Mouse (Mus musculus): ENCODE data around the gene Spata13.

Spata13 gene

GRCm38 (mm10) chr14:60633961-60634864, at the start of gene Spata13:
Gene Spata13 (plus strand): TSS chr14:60634001.
- peak; percentile 66 for ATAC-seq (ENCODE audit: low TSS enrichment)

GRCm38 (mm10) chr14:60586687-60587453, 46.9 kb upstream of the Spata13 start:
- ATAC-seq (ENCODE audit: low TSS enrichment), result peak; percentile 90

GRCm38 (mm10) chr14:60589001-60589400, 44.8 kb upstream of the Spata13 start:
- ATAC-seq (ENCODE audit: low TSS enrichment), result no peak

GRCm38 (mm10) chr14:60592339-60592738, 41.5 kb upstream of the Spata13 start:
- ATAC-seq (ENCODE audit: low TSS enrichment), result no peak

- ATAC-seq (ENCODE audit: low TSS enrichment), result peak; percentile 41
Measured at GRCm38 (mm10) chr14:60592822-60593221, 41.0 kb upstream of the Spata13 start.

- no peak for ATAC-seq (ENCODE audit: low TSS enrichment)
Measured at GRCm38 (mm10) chr14:60597571-60597970, 36.2 kb upstream of the Spata13 start.

- ATAC-seq (ENCODE audit: low TSS enrichment), result no peak
Measured at GRCm38 (mm10) chr14:60599044-60599443, 34.8 kb upstream of the Spata13 start.

- no peak for ATAC-seq (ENCODE audit: low TSS enrichment)
Measured at GRCm38 (mm10) chr14:60605564-60605963, 28.2 kb upstream of the Spata13 start.

- no peak for ATAC-seq (ENCODE audit: low TSS enrichment)
Measured at GRCm38 (mm10) chr14:60606194-60606593, 27.6 kb upstream of the Spata13 start.

- no peak for ATAC-seq (ENCODE audit: low TSS enrichment)
Measured at GRCm38 (mm10) chr14:60607743-60608142, 26.1 kb upstream of the Spata13 start.

GRCm38 (mm10) chr14:60609160-60609559, 24.6 kb upstream of the Spata13 start:
- no peak for ATAC-seq (ENCODE audit: low TSS enrichment)

GRCm38 (mm10) chr14:60612671-60613070, 21.1 kb upstream of the Spata13 start:
- no peak for ATAC-seq (ENCODE audit: low TSS enrichment)

- ATAC-seq (ENCODE audit: low TSS enrichment), result no peak
Measured at GRCm38 (mm10) chr14:60621076-60621475, 12.7 kb upstream of the Spata13 start.

- no peak for ATAC-seq (ENCODE audit: low TSS enrichment)
Measured at GRCm38 (mm10) chr14:60625486-60625885, 8.3 kb upstream of the Spata13 start.

- peak; percentile 62; the same call in 1 of the 2 replicates for ATAC-seq (ENCODE audit: low TSS enrichment)
Measured at GRCm38 (mm10) chr14:60629887-60630460, 3.8 kb upstream of the Spata13 start.

GRCm38 (mm10) chr14:60630981-60631380, 2.8 kb upstream of the Spata13 start:
- ATAC-seq (ENCODE audit: low TSS enrichment), result no peak

- ATAC-seq (ENCODE audit: low TSS enrichment), result 0 out of 2 replicates have a peak, but pooled peaks have one; percentile 9
Measured at GRCm38 (mm10) chr14:60634877-60635771, 1.3 kb downstream of the Spata13 start.

- no peak for ATAC-seq (ENCODE audit: low TSS enrichment)
Measured at GRCm38 (mm10) chr14:60635911-60636607, 2.3 kb downstream of the Spata13 start.

- ATAC-seq (ENCODE audit: low TSS enrichment), result no peak
Measured at GRCm38 (mm10) chr14:60636608-60636980, 2.8 kb downstream of the Spata13 start.

GRCm38 (mm10) chr14:60636996-60637395, 3.2 kb downstream of the Spata13 start:
- no peak for ATAC-seq (ENCODE audit: low TSS enrichment)

- no peak for ATAC-seq (ENCODE audit: low TSS enrichment)
Measured at GRCm38 (mm10) chr14:60638159-60638558, 4.4 kb downstream of the Spata13 start.
